Mouse (Mus musculus): ENCODE measurements around the gene Olfr692.
A peak's percentile ranks its signal among the peaks of the same experiment; 100 is the strongest.
"Not testable (repeated sequence)": the region's sequence is repeated elsewhere in the genome, so short reads cannot be mapped to it uniquely, and the experiment has no call there.

Olfr692 gene

GRCm38 (mm10) chr7:105367930-105368329 is at the start of gene Olfr692:
Olfr692 (plus strand) TSS chr7:105368230.
- no peak for DNase-seq (ENCODE audit: low spot score in 2 of 2)

- no peak for DNase-seq (ENCODE audit: low spot score in 2 of 2)
Observed at GRCm38 (mm10) chr7:105325302-105325701, 42.7 kb upstream of the Olfr692 start.

- DNase-seq (ENCODE audit: low spot score in 2 of 2) = no peak
Observed at GRCm38 (mm10) chr7:105334004-105334403, 34.0 kb upstream of the Olfr692 start, which contains the start of gene Olfr690. Olfr690 (minus strand) TSS chr7:105334104.

GRCm38 (mm10) chr7:105342170-105342569 is 25.9 kb upstream of the Olfr692 start, which contains the start of gene Olfr691:
Olfr691 (minus strand) TSS chr7:105342270.
- DNase-seq (ENCODE audit: low spot score in 2 of 2) = no peak

- DNase-seq (ENCODE audit: low spot score in 2 of 2) = no peak
Observed at GRCm38 (mm10) chr7:105342752-105343151, 25.3 kb upstream of the Olfr692 start.

GRCm38 (mm10) chr7:105356064-105356463 is 12.0 kb upstream of the Olfr692 start:
- not testable (repeated sequence) for DNase-seq (ENCODE audit: low spot score in 2 of 2)

GRCm38 (mm10) chr7:105356487-105356886 is 11.5 kb upstream of the Olfr692 start:
- DNase-seq (ENCODE audit: low spot score in 2 of 2) = not testable (repeated sequence)

GRCm38 (mm10) chr7:105361713-105362112 is 6.3 kb upstream of the Olfr692 start:
- DNase-seq (ENCODE audit: low spot score in 2 of 2) = no peak

- DNase-seq (ENCODE audit: low spot score in 2 of 2) = no peak
Observed at GRCm38 (mm10) chr7:105367268-105367667, 762 bp upstream of the Olfr692 start.

GRCm38 (mm10) chr7:105368521-105368920 is 491 bp downstream of the Olfr692 start:
- DNase-seq (ENCODE audit: low spot score in 2 of 2) = no peak

GRCm38 (mm10) chr7:105372912-105373311 is 4.9 kb downstream of the Olfr692 start:
- DNase-seq (ENCODE audit: low spot score in 2 of 2) = no peak

GRCm38 (mm10) chr7:105373509-105373908 is 5.5 kb downstream of the Olfr692 start:
- no peak for DNase-seq (ENCODE audit: low spot score in 2 of 2)

- DNase-seq (ENCODE audit: low spot score in 2 of 2) = no peak
Observed at GRCm38 (mm10) chr7:105373976-105374375, 5.9 kb downstream of the Olfr692 start.

GRCm38 (mm10) chr7:105374866-105375265 is 6.8 kb downstream of the Olfr692 start, which contains the start of gene Gm5901:
Gm5901 (plus strand) TSS chr7:105375038.
- DNase-seq (ENCODE audit: low spot score in 2 of 2) = no peak

GRCm38 (mm10) chr7:105380329-105380728 is 12.3 kb downstream of the Olfr692 start:
- no peak for DNase-seq (ENCODE audit: low spot score in 2 of 2)

GRCm38 (mm10) chr7:105387696-105388095 is 19.7 kb downstream of the Olfr692 start:
- no peak for DNase-seq (ENCODE audit: low spot score in 2 of 2)

- DNase-seq (ENCODE audit: low spot score in 2 of 2) = no peak
Observed at GRCm38 (mm10) chr7:105390236-105390635, 22.2 kb downstream of the Olfr692 start.

GRCm38 (mm10) chr7:105394606-105395005 is 26.6 kb downstream of the Olfr692 start:
- DNase-seq (ENCODE audit: low spot score in 2 of 2) = no peak

GRCm38 (mm10) chr7:105395131-105395820 is 27.2 kb downstream of the Olfr692 start:
- no peak for DNase-seq (ENCODE audit: low spot score in 2 of 2)

- DNase-seq (ENCODE audit: low spot score in 2 of 2) = no peak
Observed at GRCm38 (mm10) chr7:105396126-105396525, 28.1 kb downstream of the Olfr692 start.

- no peak for DNase-seq (ENCODE audit: low spot score in 2 of 2)
Observed at GRCm38 (mm10) chr7:105399058-105399934, 31.3 kb downstream of the Olfr692 start.

- peak; percentile 98 to 100 for DNase-seq (ENCODE audit: low spot score in 2 of 2)
Observed at GRCm38 (mm10) chr7:105399935-105400624, 32.0 kb downstream of the Olfr692 start, which contains the start of gene Fam160a2. Fam160a2 (minus strand) TSS chr7:105400054.
